Mouse (Mus musculus) forebrain, embryonic 15.5 days (tissue): ENCODE data around the gene Abcf2. TPM values are rescaled to one million over a fixed set of nuclear protein-coding genes. Genes with fewer than 3 reads are reported as not detected.

Experiments used
- ATAC-seq: fragments of 200-750 bp; cut with Nextera tagmentation; replicated peaks from 2 replicates; pipeline ENCODE4 v1.8.0; 2017; ENCODE audit warnings: mild to moderate bottlenecking, moderate TSS enrichment, moderate library complexity
- H3K27ac ChIP-seq: fragments of 300-500 bp; sonication (generic); replicated peaks from 2 replicates; pipeline ENCODE4 v1.5.1; 2015; ENCODE audit warnings: mild to moderate bottlenecking, inconsistent platforms
- H3K27me3 ChIP-seq: fragments of 300-500 bp; sonication (generic); 2 replicates; pipeline ENCODE4 v1.6.1; 2015; ENCODE audit warnings: inconsistent platforms
- H3K36me3 ChIP-seq: fragments of 300-500 bp; sonication (generic); 2 replicates; pipeline ENCODE4 v1.6.1; 2015; ENCODE audit warnings: mild to moderate bottlenecking, inconsistent platforms
- H3K4me1 ChIP-seq: fragments of 300-500 bp; sonication (generic); 2 replicates; pipeline ENCODE4 v1.6.1; 2015; ENCODE audit warnings: inconsistent platforms
- H3K4me2 ChIP-seq: fragments of 300-500 bp; sonication (generic); replicated peaks from 2 replicates; pipeline ENCODE4 v1.6.1; 2015; ENCODE audit warnings: mild to moderate bottlenecking, inconsistent platforms
- H3K4me3 ChIP-seq: fragments of 300-500 bp; sonication (generic); 2 replicates; pipeline ENCODE4 v1.5.1; 2015; ENCODE audit warnings: mild to moderate bottlenecking, inconsistent platforms
- H3K9ac ChIP-seq: fragments of 300-500 bp; sonication (generic); replicated peaks from 2 replicates; pipeline ENCODE4 v1.6.1; 2015; ENCODE audit warnings: mild to moderate bottlenecking, inconsistent platforms
- H3K9me3 ChIP-seq: fragments of 300-500 bp; sonication (generic); 2 replicates; pipeline ENCODE4 v1.6.1; 2016; ENCODE audit warnings: inconsistent platforms
- whole genome bisulfite sequencing: fragments of 180-500 bp; shearing (Covaris S2); methylation state at CpG from one replicate; pipeline ENCODE4 v1.1.7; 2015; ENCODE audit warnings: mixed read lengths; 5-methylcytosine and 5-hydroxymethylcytosine counted together
- polyA plus RNA-seq: library from polyadenylated mRNA; unstranded; fragments of >200 nt; fragmentation: Nextera tagmentation; extraction: Ambion mirVana; gene quantifications from 2 replicates; pipeline ENCODE4 v1.2.1, GENCODE M21; 2015

Abcf2 gene
- polyA plus RNA-seq, 1 experiment from 2014 or later = 101 TPM

- Histone ChIP-seq H3K4me1 (peaks cover 83% of the 10 kb centered on the region), H3K4me3 (peak overlapping the region; percentile 67; the same call in 1 of the 2 replicates), H3K9me3 (no peaks in the 10 kb centered on the region), H3K27ac (0 out of 2 replicates have a peak overlapping the region, but pooled peaks have one; percentile 29), H3K27me3 (no peaks in the 10 kb centered on the region), H3K4me2 (peak overlapping the region; percentile 82), H3K36me3 (no peaks in the 10 kb centered on the region; the same call in 1 of the 2 replicates), H3K9ac (no peak overlapping the region)
- ATAC-seq = no peak
- WGBS = 74% methylated on average over 2 of the region's 2 CpGs
Measured at GRCm38 (mm10) chr5:24600236-24600635, 23.0 kb upstream of the Abcf2 start.

GRCm38 (mm10) chr5:24599137-24599536 lies 21.9 kb upstream of the Abcf2 start:
- Histone ChIP-seq H3K4me2 (peak overlapping the region; percentile 71), H3K9ac (peak overlapping the region; percentile 73), H3K36me3 (peaks cover 10% of the 10 kb centered on the region), H3K4me3 (peak overlapping the region; percentile 50), H3K27me3 (no peaks in the 10 kb centered on the region), H3K27ac (peak overlapping the region; percentile 92), H3K9me3 (no peaks in the 10 kb centered on the region), H3K4me1 (peaks cover 84% of the 10 kb centered on the region)
- WGBS = 11% methylated on average over 8 of the region's 8 CpGs
- no peak for ATAC-seq

GRCm38 (mm10) chr5:24598570-24599006 lies 21.3 kb upstream of the Abcf2 start:
- under 1% methylated on average over 41 of the region's 41 CpGs for WGBS
- H3K9me3 ChIP-seq = no peaks in the 10 kb centered on the region
- H3K27me3 ChIP-seq = no peaks in the 10 kb centered on the region
- peak overlapping the region; percentile 73 for H3K9ac ChIP-seq
- H3K36me3 ChIP-seq = peaks cover 15% of the 10 kb centered on the region
- H3K4me1 ChIP-seq = peaks cover 79% of the 10 kb centered on the region
- H3K27ac ChIP-seq = peak overlapping the region; percentile 92
- peak overlapping the region; percentile 71 for H3K4me2 ChIP-seq
- H3K4me3 ChIP-seq = peak overlapping the region; percentile 50
- ATAC-seq = peak; percentile 7

DNA sequence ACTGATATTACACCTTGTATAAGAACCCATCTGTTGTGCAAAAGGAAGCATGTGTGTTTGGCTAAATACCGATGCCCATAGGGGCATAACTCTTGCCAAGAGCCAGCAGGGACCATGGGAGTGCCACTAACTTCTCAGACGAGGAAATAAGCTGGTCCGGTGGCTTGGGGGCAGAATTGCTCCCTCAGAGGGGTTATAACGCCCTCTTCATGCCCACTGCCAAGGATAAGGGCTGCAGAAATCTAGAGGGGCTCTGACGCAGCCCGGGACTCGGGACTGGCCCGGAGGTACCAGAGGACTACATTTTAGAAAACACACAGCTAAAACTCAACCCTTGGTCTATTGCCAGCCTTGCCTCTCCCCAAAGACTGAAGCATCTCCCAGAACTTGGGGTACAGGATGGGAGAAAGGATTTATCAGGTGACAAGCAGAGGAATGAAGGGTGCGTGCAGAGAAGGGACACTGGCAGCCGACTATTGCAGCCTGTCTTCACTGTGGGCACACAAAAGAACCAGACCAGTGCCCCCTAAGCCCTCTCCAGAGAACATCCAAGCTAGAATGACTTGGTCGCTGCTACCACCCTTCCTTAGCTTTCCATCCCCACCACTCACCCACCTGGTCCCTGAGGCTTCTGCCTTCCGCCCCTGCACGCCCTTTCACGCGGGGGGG lies 20.8 kb upstream of the Abcf2 start:
- no peak for ATAC-seq
- no peaks in the 10 kb centered on the region for H3K27me3 ChIP-seq
- 11% methylated on average over 15 of the region's 15 CpGs for WGBS

GRCm38 (mm10) chr5:24597221-24597728 lies 20.0 kb upstream of the Abcf2 start:
- Histone ChIP-seq H3K4me1 (peaks cover 66% of the 10 kb centered on the region), H3K9ac (peak overlapping the region; percentile 42), H3K27me3 (no peaks in the 10 kb centered on the region), H3K4me2 (peak overlapping the region; percentile 46), H3K9me3 (no peaks in the 10 kb centered on the region), H3K27ac (peak overlapping the region; percentile 98), H3K36me3 (peaks cover 28% of the 10 kb centered on the region), H3K4me3 (peak overlapping the region; percentile 28)
- ATAC-seq = peak; percentile 34
- 20% methylated on average over 2 of the region's 2 CpGs for WGBS

More for the DNA sequence above, 20.8 kb upstream of the Abcf2 start:
- Histone ChIP-seq H3K4me2 (peak overlapping the region; percentile 71), H3K9me3 (no peaks in the 10 kb centered on the region), H3K36me3 (peaks cover 21% of the 10 kb centered on the region), H3K4me3 (peak overlapping the region; percentile 50), H3K9ac (peak overlapping the region; percentile 73), H3K4me1 (peaks cover 73% of the 10 kb centered on the region), H3K27ac (peak overlapping the region; percentile 92)

DNA sequence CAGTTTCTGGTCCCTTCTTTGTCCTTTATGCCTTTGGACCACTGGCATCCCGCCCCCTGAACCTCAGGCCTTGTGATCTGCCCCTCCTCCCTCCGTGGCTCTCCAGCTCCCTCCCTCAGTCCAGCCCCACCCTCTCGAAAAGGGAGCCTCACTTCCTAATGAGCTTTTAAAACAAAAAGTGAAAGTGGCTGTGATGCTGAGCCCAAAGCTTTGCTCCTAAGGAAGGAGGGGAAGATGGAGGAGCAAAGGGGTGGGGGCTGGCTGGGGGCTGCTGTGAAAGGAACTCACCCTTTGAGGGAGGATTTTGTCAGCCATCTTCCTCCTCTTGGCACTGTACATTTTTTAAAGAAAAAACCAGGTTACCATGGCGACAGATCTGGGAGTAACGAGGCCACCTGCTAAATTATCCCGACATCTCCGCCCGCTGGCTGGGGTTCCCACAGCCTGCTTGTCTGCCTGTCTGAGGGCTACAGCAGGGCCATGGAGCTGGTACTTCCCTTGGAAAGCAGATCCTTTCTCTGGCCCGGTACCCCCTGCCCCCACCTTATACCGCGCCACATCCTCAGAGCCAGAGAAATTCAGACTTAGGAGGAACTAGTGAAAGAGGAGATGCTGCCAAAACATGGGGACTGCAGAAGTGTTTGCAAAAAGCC lies 19.4 kb upstream of the Abcf2 start:
- H3K9me3 ChIP-seq = no peaks in the 10 kb centered on the region

DNA sequence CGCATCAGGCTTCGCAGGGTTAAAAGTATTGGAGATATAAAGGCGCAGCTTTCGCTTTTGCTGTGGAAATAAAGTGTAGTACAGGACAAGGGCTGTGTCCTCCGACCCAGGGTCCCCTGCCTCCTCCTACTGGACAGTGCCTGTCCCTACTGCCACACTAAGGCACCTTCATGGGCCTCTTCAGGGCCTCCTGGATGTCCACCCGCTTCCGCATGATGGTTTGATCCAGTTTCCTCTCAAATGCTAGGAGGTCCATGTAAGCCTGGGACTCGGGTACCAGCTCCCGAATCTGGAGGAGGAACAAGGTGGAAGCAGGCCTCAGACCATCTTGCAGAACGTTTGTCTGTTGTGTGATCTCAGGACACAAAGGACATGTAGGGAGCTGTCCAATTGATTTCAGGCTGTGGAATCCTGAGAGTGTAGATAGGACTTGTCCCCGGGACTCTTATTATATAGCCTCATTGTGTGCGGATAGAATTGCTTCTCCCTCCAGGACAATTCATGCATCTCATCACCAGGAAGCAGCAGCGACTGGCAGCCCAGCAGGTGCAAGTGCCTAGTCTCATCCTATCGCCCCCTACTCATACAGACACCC lies 18.6 kb upstream of the Abcf2 start:
- H3K27ac ChIP-seq = peak overlapping the region; percentile 98
- peak overlapping the region; percentile 42 for H3K9ac ChIP-seq
- H3K4me2 ChIP-seq = peak overlapping the region; percentile 46
- peak overlapping the region; percentile 28 for H3K4me3 ChIP-seq
- 33% methylated on average over 14 of the region's 14 CpGs for WGBS
- H3K27me3 ChIP-seq = no peaks in the 10 kb centered on the region
- ATAC-seq = no peak
- no peaks in the 10 kb centered on the region for H3K9me3 ChIP-seq
- H3K36me3 ChIP-seq = peaks cover 41% of the 10 kb centered on the region
- H3K4me1 ChIP-seq = peaks cover 68% of the 10 kb centered on the region

More for the DNA sequence above, 19.4 kb upstream of the Abcf2 start:
- peaks cover 34% of the 10 kb centered on the region for H3K36me3 ChIP-seq
- 3% methylated on average over 11 of the region's 11 CpGs for WGBS
- H3K27me3 ChIP-seq = no peaks in the 10 kb centered on the region
- H3K9ac ChIP-seq = peak overlapping the region; percentile 42
- H3K27ac ChIP-seq = peak overlapping the region; percentile 98
- peak overlapping the region; percentile 46 for H3K4me2 ChIP-seq
- peaks cover 66% of the 10 kb centered on the region for H3K4me1 ChIP-seq
- H3K4me3 ChIP-seq = peak overlapping the region; percentile 28
- ATAC-seq = peak; percentile 74

DNA sequence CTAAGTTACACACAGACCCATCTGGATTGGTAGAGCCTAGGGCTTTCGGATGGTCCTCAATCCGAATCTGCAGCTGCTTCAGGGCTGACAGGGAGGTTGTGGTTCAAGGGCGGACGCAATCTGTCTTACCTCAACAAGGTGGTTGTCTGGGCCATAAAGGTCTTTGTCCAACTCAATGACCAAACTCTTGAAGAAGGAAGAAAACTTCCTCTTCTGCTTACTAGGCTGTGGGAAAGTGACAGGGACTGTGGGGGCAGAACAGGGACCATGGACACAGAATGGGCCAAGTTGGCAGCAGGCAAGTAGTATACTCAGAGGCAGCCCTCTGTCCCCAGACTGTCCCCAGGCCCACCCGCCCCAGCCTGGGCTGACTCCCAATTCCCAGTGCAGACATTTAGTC lies 18.0 kb upstream of the Abcf2 start:
- no peak for ATAC-seq
- 90% methylated on average over 5 of the region's 5 CpGs for WGBS
- no peaks in the 10 kb centered on the region for H3K9me3 ChIP-seq
- peak overlapping the region; percentile 42; the same call in 1 of the 2 replicates for H3K9ac ChIP-seq
- H3K27ac ChIP-seq = peak overlapping the region; percentile 98
- peaks cover 63% of the 10 kb centered on the region for H3K4me1 ChIP-seq
- peak overlapping the region; percentile 46; the same call in 1 of the 2 replicates for H3K4me2 ChIP-seq
- no peaks in the 10 kb centered on the region for H3K27me3 ChIP-seq
- H3K4me3 ChIP-seq = no peak overlapping the region
- H3K36me3 ChIP-seq = peaks cover 42% of the 10 kb centered on the region

DNA sequence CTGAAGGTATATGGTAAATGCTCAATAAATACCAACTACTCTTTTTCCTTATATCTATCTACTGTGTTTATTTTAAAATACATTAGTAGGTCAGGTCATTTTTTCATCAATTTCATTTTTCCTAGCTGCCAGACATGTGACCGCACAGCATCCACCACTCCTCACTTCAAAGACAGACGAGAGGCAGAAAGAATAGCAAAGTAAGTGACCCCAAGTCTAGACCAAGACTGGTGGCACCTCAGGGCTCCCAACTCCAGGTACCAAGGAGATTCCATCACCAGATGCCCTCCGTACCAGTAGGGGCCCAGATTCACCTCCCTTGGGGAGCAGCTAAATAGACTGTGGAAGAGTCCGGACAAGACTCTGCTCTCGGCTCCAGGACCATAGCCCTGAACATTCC lies 17.1 kb upstream of the Abcf2 start:
- H3K4me1 ChIP-seq = peaks cover 56% of the 10 kb centered on the region
- no peak overlapping the region for H3K9ac ChIP-seq
- H3K27me3 ChIP-seq = no peaks in the 10 kb centered on the region
- ATAC-seq = no peak
- H3K4me2 ChIP-seq = no peak overlapping the region
- no peaks in the 10 kb centered on the region for H3K9me3 ChIP-seq
- no peak overlapping the region for H3K27ac ChIP-seq
- WGBS = 95% methylated on average over 5 of the region's 5 CpGs
- peaks cover 42% of the 10 kb centered on the region for H3K36me3 ChIP-seq
- no peak overlapping the region for H3K4me3 ChIP-seq

DNA sequence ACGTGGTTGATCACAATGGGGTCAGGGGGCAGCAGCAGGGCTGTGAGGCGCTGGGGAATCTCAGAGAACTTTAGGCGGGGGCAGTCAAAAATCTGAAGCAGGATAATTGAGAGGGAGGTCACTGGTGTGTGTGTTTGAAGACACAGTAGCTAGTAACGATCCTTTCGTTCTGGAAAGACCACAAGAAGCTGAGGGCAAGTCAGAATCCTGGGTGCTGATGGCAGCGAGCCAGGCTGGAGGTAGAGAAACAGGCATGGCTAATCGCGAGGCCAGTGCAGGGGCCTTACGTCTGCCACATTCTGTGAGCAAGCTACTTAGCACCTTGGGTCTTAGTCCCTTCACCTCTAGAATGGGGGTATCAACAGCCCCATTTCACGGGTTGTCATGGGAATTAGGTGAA lies 16.7 kb upstream of the Abcf2 start:
- ATAC-seq = no peak
- Histone ChIP-seq H3K27me3 (no peaks in the 10 kb centered on the region), H3K27ac (no peak overlapping the region), H3K4me2 (no peak overlapping the region), H3K9ac (no peak overlapping the region), H3K4me1 (peaks cover 52% of the 10 kb centered on the region), H3K9me3 (no peaks in the 10 kb centered on the region), H3K36me3 (peaks cover 46% of the 10 kb centered on the region), H3K4me3 (no peak overlapping the region)
- 70% methylated on average over 10 of the region's 10 CpGs for WGBS

DNA sequence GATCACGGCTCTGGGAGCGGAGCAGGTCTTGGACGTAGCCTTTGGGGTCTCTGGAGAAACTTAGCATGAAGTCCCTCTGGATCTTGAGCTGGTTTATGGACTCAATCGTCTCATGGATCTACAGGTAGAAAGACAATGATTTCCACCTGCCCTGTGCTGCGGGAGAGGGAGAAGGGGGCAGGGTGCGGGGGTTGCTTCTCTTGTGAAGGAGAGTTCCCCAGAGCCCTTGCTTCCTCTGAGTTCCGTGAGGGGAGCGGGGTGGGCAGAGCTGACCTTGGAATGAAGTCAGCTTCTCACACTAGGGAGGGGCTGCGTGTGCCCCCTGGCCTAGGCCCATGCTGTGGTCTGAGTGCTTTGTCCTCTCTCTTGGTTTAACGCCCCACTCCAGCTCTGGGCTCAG lies 16.0 kb upstream of the Abcf2 start:
- Histone ChIP-seq H3K9ac (no peak overlapping the region), H3K4me3 (no peak overlapping the region), H3K27ac (no peak overlapping the region), H3K4me1 (peaks cover 53% of the 10 kb centered on the region), H3K4me2 (no peak overlapping the region), H3K36me3 (peaks cover 49% of the 10 kb centered on the region), H3K27me3 (no peaks in the 10 kb centered on the region), H3K9me3 (no peaks in the 10 kb centered on the region)
- ATAC-seq = no peak
- WGBS = 81% methylated on average over 10 of the region's 10 CpGs
